Mouse (Mus musculus) heart, embryonic 14.5 days (tissue): ENCODE data around the gene Skor1. TPM values are rescaled to one million over a fixed set of nuclear protein-coding genes. Genes with fewer than 3 reads are reported as not detected.

ENCODE experiments used
- ATAC-seq: fragments of 200-750 bp; cut with Nextera tagmentation; 2 replicates; pipeline ENCODE4 v1.8.0; 2017; ENCODE audit warnings: low read depth, moderate TSS enrichment; ENCODE audit not compliant: insufficient number of reproducible peaks, insufficient read depth, low FRiP score
- H3K27ac ChIP-seq, 2 experiments: fragments of 200-500 bp in 1 of 2; fragments of 300-500 bp in 1 of 2; sonication (generic) in 1 of 2; replicated peaks in 1 of 2; 2 replicates each; pipeline ENCODE4 v1.5.1; 2012 to 2014; ENCODE audit warnings: low read depth in 2 of 2, low read length in 2 of 2, control low read depth in 1 of 2, mild to moderate bottlenecking in 1 of 2, mixed read lengths in 1 of 2; ENCODE audit not compliant: control insufficient read depth in 1 of 2, insufficient read depth in 1 of 2
- H3K27me3 ChIP-seq: fragments of 300-500 bp; sonication (generic); 2 replicates; pipeline ENCODE4 v1.6.1; 2014; ENCODE audit warnings: mild to moderate bottlenecking, low read length, control low read depth; ENCODE audit not compliant: control insufficient read depth, insufficient read depth
- H3K36me3 ChIP-seq: fragments of 300-500 bp; sonication (generic); 2 replicates; pipeline ENCODE4 v1.6.1; 2014; ENCODE audit warnings: mild to moderate bottlenecking, control low read depth, low read length, mixed read lengths; ENCODE audit not compliant: control insufficient read depth, insufficient read depth
- H3K4me1 ChIP-seq, 2 experiments: fragments of 200-500 bp in 1 of 2; fragments of 300-500 bp in 1 of 2; sonication (generic) in 1 of 2; 2 replicates each; pipeline ENCODE4 v1.6.1; 2012 to 2014; ENCODE audit warnings: low read length in 2 of 2, control low read depth in 1 of 2, mixed read lengths in 1 of 2; ENCODE audit not compliant: control insufficient read depth in 2 of 2, insufficient read depth in 2 of 2
- H3K4me2 ChIP-seq: fragments of 300-500 bp; sonication (generic); 2 replicates; pipeline ENCODE4 v1.6.1; 2014; ENCODE audit warnings: mild to moderate bottlenecking, low read length
- H3K4me3 ChIP-seq, 2 experiments: fragments of 200-500 bp in 1 of 2; fragments of 300-500 bp in 1 of 2; sonication (generic) in 1 of 2; 2 replicates each; pipeline ENCODE4 v1.5.1; 2012 to 2014; ENCODE audit warnings: low read length in 2 of 2, mild to moderate bottlenecking in 2 of 2, control low read depth in 1 of 2, low read depth in 1 of 2, moderate library complexity in 1 of 2; ENCODE audit not compliant: control insufficient read depth in 1 of 2, insufficient read depth in 1 of 2
- H3K9ac ChIP-seq: fragments of 300-500 bp; sonication (generic); 2 replicates; pipeline ENCODE4 v1.6.1; 2014; ENCODE audit warnings: mild to moderate bottlenecking, low read length
- H3K9me3 ChIP-seq: fragments of 300-500 bp; sonication (generic); 2 replicates; pipeline ENCODE4 v1.6.1; 2016; ENCODE audit warnings: low read length, control low read depth; ENCODE audit not compliant: control insufficient read depth
- WGBS: fragments of 180-500 bp; shearing (Covaris S2); extraction: QIAGEN DNeasy Blood & Tissue Kit; methylation state at CpG from one replicate; pipeline ENCODE4 v1.1.7; 2014; 5-methylcytosine and 5-hydroxymethylcytosine counted together
- polyA plus RNA-seq: library from polyadenylated mRNA; unstranded; fragments of >200 nt; fragmentation: Nextera tagmentation; extraction: Ambion mirVana; gene quantifications from 2 replicates; pipeline ENCODE4 v1.2.1, GENCODE M21; 2014

The Skor1 gene
- polyA plus RNA-seq, 1 experiment from 2014 or later = not detected

DNA sequence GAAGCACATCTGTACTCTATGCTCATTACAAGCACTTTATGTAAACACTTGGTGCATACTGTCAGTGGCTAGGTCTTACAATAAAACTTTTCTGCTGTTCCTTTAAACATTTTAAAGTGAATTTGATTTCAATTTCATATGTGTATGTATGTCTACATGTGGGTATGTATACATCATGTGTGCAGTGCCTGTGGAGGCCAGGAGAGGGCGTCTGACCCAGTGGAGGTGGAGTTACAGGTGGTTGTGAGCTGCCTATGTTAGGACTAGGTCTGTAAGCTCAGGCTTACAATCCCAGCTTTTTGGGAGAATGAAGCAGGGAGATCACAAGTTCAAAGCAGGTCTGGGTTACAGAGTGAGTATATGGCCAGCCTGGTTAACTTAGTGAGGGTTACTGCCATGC lies 20.4 kb upstream of the Skor1 start:
- H3K4me2 ChIP-seq = no peak overlapping the region
- 68% methylated on average over 1 of the region's 1 CpGs for WGBS
- ATAC-seq = no peak

DNA sequence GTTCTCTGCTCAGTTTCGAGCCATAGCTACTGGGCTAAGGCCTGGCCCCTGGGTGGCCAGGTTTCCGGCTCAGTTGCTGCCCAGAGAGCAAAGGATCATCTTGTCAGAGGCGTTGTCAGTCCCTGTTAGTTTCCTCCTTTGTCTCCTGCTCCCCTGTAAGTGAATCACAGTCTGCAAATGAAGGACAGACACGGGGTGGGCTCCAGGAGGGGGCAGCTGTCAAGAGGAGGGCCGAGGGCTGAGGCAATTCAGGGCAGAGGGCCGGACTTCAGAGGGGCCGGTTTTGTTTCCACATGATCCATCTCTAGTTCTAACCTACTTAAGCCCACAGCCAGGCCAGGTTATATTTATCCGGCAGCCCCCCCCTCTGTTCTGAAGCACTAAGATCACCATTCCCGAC lies 16.3 kb upstream of the Skor1 start:
- no peak for ATAC-seq
- Histone ChIP-seq H3K4me2 (no peak overlapping the region), H3K4me1 (peaks cover 0 to 5% of the 10 kb centered on the region in 2 experiments; a peak in 1 of 4 replicates), H3K9ac (no peak overlapping the region), H3K27me3 (peaks cover 7% of the 10 kb centered on the region), H3K4me3 (no peak overlapping the region), H3K27ac (no peak overlapping the region), H3K9me3 (peaks cover 3% of the 10 kb centered on the region; the same call in 1 of the 2 replicates), H3K36me3 (peaks cover 9% of the 10 kb centered on the region; the same call in 1 of the 2 replicates)
- WGBS = 40% methylated on average over 9 of the region's 9 CpGs

More for the DNA sequence above, 20.4 kb upstream of the Skor1 start:
- no peak overlapping the region for H3K4me3 ChIP-seq
- H3K4me1 ChIP-seq = peaks cover 0 to 5% of the 10 kb centered on the region in 2 experiments; a peak in 1 of 4 replicates
- H3K27me3 ChIP-seq = no peaks in the 10 kb centered on the region
- H3K9ac ChIP-seq = no peak overlapping the region
- H3K9me3 ChIP-seq = peaks cover 3% of the 10 kb centered on the region; the same call in 1 of the 2 replicates
- H3K36me3 ChIP-seq = no peaks in the 10 kb centered on the region
- no peak overlapping the region for H3K27ac ChIP-seq

DNA sequence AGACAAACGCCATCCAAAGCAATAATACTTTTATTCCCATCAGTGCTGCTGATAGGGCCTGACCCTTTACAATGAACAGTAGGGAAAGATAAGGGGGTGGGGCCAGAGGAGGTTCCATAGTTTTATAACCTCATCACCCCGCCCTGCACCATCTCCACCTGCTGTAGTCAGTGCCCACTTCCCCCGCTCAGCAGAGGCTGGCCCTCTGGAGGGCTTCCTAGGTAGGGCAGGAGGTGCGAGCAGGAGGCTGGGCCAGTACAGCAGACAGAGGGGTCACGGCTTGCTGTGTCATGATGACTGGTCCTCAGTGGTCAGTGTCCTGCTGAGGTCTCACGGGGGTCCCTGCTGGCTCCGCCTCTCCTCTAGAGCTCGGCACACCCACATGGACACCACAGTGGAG lies 15.0 kb upstream of the Skor1 start:
- Histone ChIP-seq H3K4me1 (peaks cover 0 to 5% of the 10 kb centered on the region in 2 experiments; a peak in 1 of 4 replicates), H3K27me3 (peaks cover 20% of the 10 kb centered on the region), H3K9ac (no peak overlapping the region), H3K4me3 (no peak overlapping the region), H3K9me3 (no peaks in the 10 kb centered on the region), H3K27ac (no peak overlapping the region), H3K36me3 (peaks cover 9% of the 10 kb centered on the region; the same call in 1 of the 2 replicates), H3K4me2 (no peak overlapping the region)
- 79% methylated on average over 8 of the region's 8 CpGs for WGBS
- ATAC-seq = no peak

DNA sequence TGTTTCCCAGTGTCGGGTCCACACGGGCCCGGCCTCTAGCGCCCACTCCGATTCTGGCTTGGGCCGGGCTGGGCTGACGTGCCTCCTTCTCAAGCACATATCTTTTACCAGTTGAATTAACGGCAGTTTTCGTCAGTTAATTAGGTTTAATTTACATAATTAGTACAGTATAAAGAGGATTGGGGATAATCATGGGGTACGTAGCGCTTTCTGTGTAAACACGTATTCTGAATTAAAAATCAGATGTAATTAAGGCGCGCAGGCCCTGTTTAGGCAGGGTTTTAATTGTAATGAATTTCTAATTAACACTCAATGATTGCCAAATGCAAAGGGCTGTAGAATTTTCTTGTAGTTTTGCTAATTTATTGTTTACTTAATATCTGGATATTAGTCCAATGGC lies 3.2 kb upstream of the Skor1 start:
- H3K4me3 ChIP-seq = no peak overlapping the region
- 29% methylated on average over 14 of the region's 14 CpGs for WGBS
- H3K27ac ChIP-seq = no peak overlapping the region
- peaks cover 2% of the 10 kb centered on the region; the same call in 1 of the 2 replicates for H3K9me3 ChIP-seq
- H3K4me1 ChIP-seq = peaks cover 0 to 11% of the 10 kb centered on the region in 2 experiments; a peak in 3 of 4 replicates
- H3K4me2 ChIP-seq = no peak overlapping the region
- no peaks in the 10 kb centered on the region for H3K36me3 ChIP-seq
- H3K9ac ChIP-seq = no peak overlapping the region
- no peak for ATAC-seq
- peaks cover 96% of the 10 kb centered on the region for H3K27me3 ChIP-seq

DNA sequence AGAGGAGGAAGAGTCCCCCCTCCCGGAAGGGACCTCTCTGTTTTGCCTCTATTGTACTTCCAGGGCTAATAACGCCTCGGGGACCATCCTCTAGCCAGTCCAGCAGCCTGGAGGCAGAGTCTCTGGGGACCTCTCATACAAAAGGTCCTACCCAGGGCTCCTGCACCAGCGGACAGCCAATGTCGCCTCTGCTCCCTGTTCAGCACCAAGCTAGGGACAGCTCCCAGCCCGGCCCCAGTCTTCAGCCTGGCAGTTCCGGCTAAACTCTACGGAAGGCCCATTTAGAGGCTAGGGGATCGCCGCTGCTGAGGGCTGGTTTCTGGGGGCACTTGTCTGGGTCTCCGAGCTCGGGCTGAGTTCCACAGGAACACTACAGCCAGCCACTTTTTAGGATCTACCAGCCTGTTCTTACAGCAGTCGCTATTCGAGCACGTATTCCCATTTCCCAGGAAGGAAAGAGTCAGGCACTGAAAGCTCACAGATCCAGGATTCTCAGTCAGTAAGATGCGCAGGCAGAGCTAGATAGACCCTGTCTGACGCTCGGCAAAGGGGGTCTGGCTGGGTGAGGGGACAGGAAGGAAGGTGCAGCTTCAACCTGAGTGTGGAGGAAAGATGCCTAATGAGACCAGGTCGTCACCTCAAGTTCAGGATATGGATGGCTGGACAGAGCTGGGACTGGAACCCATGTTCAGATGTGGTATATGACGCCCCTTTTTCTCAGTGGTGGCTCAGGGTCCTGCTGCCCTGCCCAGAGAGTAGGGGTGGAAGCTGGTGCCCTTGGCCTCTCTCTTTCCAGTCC lies 2.5 kb upstream of the Skor1 start:
- Histone ChIP-seq H3K4me3 (no peak overlapping the region), H3K9me3 (peaks cover 2% of the 10 kb centered on the region; the same call in 1 of the 2 replicates), H3K27ac (no peak overlapping the region), H3K9ac (no peak overlapping the region), H3K27me3 (peaks cover 97% of the 10 kb centered on the region), H3K4me1 (peaks cover 0 to 17% of the 10 kb centered on the region in 2 experiments; a peak in 3 of 4 replicates), H3K36me3 (no peaks in the 10 kb centered on the region), H3K4me2 (no peak overlapping the region)
- ATAC-seq = no peak
- WGBS = 2% methylated on average over 20 of the region's 20 CpGs

DNA sequence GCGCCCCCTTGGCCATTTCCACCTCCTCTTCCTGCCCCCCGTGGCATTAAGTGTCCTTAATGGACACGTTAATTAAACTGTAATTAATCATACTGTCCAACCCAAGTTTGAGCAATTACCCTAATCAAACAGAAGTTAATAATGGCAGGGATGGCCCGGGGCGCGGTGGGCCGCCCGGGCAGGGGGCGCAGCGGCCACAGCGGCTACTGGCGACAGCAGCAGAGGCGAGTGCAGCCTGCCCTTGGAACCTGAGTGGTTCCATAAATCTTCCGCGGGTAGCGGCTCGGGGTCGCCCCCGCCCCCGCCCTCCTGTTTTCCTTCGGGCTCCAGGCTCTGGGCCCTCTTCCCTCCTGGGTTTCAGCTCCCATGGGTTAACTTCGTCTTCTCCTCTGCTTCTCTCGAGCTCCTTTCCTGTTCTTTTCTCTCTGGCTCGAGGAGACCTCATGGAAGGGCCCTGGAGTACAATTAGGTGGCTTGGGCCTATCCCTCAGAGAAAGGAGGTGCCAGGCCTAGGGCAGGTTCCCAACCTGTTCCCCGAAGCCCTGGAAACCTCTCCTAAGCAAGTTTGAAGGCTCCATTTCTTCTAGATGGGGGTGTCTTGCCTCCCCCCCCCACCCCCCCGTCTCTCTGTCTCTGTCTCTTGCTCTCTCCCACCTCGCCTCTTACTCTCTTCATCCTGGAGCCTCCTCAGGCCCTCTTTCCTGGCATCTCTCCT lies 1.5 kb upstream of the Skor1 start:
- no peak overlapping the region for H3K9ac ChIP-seq
- no peak overlapping the region for H3K4me3 ChIP-seq
- H3K27me3 ChIP-seq = peaks cover 98% of the 10 kb centered on the region
- no peaks in the 10 kb centered on the region for H3K36me3 ChIP-seq
- no peak for ATAC-seq
- no peak overlapping the region for H3K4me2 ChIP-seq
- H3K9me3 ChIP-seq = peaks cover 2% of the 10 kb centered on the region; the same call in 1 of the 2 replicates
- WGBS = 2% methylated on average over 24 of the region's 27 CpGs
- peaks cover 0 to 27% of the 10 kb centered on the region in 2 experiments; a peak in 3 of 4 replicates for H3K4me1 ChIP-seq
- H3K27ac ChIP-seq = no peak overlapping the region

DNA sequence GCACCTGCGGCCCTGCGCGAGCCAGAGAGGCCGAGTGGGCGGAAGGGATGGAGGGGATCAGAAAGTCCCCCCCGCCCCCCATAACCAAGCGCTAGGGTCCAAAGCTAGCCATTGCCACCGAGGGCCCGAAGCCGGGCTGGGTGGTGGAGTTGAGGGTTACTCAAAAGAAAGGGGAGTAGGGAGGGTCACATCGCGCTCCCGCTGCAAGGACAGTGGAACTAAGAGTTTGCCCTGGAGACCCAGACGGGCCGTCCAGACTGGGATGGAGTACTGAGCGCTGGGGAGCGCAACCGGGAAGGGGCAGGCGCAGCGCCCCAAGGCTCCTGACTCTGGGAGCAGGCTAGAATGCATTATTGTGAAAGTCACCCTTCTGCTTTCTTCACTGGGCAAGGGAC lies 608 bp upstream of the Skor1 start:
- Histone ChIP-seq H3K9ac (no peak overlapping the region), H3K4me2 (peak overlapping the region; percentile 77), H3K27me3 (peaks cover 98% of the 10 kb centered on the region), H3K36me3 (no peaks in the 10 kb centered on the region), H3K27ac (no peak overlapping the region), H3K9me3 (peaks cover 2% of the 10 kb centered on the region; the same call in 1 of the 2 replicates), H3K4me3 (peak overlapping the region in 1 of 2 experiments; percentile 46; a peak in 2 of 4 replicates), H3K4me1 (peaks cover 0 to 33% of the 10 kb centered on the region in 2 experiments; a peak in 3 of 4 replicates)
- under 1% methylated on average over 20 of the region's 20 CpGs for WGBS
- no peak for ATAC-seq
